Mouse (Mus musculus): ENCODE data around the gene Atm.

The Atm gene

DNA sequence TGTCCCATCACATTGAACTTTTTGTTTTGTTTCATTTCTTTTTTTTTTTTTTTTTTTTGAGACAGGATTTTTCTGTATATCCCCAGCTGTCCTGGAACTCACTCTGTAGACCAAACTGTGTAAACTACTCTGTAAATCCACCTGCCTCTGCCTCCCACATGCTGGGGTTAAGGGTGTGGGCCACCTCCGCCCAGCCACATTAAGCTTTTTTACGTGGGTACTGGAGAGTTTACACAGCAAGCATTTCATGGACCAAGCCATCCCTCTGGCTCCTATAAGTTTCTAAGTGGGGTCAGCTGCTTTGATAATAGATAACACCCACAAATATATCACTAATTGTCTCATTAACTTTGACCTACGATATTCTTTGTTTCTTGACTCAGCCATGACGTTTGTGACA, 128.0 kb downstream of the Atm start:
- no peak for DNase-seq

GRCm38 (mm10) chr9:53404753-53405722, 131.5 kb downstream of the Atm start:
- DNase-seq = peak; percentile 93

- DNase-seq = peak; percentile 19
Observed at GRCm38 (mm10) chr9:53404050-53404752, 132.3 kb downstream of the Atm start.

GRCm38 (mm10) chr9:53402991-53403390, 133.5 kb downstream of the Atm start:
- no peak for DNase-seq

DNA sequence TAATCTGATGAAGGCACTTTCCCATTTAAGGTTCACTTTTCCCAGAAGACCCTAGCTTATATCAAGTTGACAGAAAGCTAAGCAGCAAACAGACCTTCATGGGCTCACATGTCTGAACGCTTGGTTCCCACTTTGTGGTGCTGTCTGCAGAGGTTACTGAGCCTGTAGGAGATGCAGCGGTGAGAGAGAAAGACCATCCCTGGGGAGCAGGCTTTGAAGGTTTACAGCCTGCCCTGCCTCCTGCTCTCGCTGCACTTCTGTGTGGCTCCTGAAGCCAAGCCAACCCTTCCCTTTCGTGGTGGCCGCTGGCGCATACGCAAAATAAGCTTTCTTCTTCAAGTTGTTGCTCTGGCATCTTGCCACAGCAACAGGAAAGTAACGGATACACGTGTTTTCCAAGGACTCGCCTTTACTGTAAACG, 134.2 kb downstream of the Atm start, which contains the start of gene 4930550C14Rik:
Gene 4930550C14Rik (plus strand): TSS at position 35 of the 421 bp plus-strand sequence.
- peak; percentile 34 for DNase-seq

DNA sequence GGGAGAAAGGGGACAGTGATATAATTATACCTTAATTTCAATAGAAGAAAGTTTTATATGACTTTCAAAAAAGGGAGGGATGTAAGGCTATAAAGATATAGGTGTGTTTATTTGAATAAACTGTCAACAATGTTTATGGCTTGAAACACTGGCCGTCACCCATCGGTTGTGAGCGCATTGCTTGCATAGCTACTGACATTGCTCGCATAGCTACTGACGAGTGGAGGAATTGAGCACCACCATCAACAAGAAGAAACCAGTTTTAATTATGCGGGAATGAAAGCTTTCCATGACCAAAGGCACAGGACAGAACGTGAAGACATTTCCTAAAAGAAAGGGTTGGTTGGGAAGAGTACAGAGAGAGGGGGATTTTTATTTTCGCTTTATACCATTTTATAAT, 135.4 kb downstream of the Atm start:
- DNase-seq = no peak

DNA sequence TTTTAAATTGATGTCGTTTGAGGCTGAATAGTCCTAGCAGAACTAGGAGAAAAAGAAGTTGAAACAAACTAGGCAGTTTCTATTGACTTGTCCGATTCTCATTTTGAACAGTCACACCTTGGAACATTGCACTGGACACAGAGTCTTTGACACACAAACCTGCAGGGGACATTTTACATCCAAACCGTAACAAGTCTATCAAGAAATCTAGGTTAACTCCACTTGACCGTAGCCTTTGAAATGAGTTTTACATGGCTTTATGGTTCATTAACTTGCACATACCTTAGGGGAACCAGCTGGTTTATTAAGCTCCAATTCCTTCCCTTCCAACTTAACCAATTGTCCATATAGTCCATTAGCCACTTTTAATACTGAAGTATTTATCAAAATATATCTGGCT, 135.8 kb downstream of the Atm start:
- no peak for DNase-seq

- DNase-seq = no peak
Observed at GRCm38 (mm10) chr9:53399537-53399936, 137.0 kb downstream of the Atm start.

DNA sequence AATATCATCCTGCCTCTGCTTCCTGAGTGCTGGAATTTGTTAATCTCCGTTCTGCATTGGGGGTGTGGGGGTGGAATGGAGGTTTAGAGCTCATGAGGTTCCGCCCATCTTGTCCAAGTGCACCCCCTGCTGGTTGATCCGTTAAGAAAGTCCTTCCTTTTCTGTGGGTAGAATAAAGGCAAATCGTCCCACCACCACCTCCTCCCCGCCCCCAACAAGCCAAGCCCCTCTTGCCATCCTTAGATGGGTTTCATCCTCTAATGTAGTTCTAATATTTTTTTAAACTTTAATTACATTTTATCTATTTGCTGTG, 138.2 kb downstream of the Atm start:
- DNase-seq = peak; percentile 80

DNA sequence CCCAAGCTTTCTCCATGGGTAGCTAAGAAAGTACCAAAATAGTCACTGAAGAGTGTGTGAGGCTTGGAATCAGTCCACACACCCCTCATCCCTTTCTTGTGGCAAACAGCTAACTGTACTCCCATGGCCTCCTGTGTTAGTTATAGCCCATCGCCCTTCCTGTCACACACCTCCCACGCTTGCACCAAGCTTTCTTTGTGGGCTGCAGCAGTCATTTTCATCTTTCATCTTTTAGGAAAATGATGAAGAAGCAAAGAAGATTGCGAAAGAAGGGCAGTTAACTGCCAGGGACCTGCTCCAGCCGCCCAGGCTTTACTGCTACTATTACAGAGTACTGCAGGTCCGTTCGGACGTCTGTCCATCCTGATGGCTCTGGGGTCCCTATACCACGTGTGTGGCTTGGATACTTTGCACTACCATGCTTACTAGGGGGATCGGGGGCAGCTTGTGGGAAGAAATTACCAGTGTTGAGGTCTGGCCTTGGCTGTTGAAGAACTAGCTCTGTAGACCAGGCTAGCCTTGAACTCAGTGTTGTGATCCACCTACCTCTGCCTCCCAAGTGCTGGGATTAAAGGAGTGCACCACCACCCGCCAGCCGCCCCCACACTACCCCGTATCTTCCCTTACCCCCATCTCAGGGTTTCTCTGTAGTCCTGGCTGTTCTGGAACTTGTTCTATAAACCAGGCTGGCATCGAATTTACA, 138.7 kb downstream of the Atm start:
- DNase-seq = no peak

- DNase-seq = no peak
Observed at GRCm38 (mm10) chr9:53390136-53390535, 146.4 kb downstream of the Atm start.
